Mouse (Mus musculus) lung, adult 18-20 months (tissue): Measurements from ENCODE around the gene 1700010B08Rik.

Experiments
- DNase-seq, 2 experiments: peaks; one replicate each; pipeline ENCODE4 v3.0.0; 2022; ENCODE audit warnings: mixed read lengths in 2 of 2

Gene 1700010B08Rik

GRCm38 (mm10) chr2:173724382-173724781 is 5.2 kb downstream of the 1700010B08Rik start:
- no peak for DNase-seq

GRCm38 (mm10) chr2:173724940-173725807 is 6.0 kb downstream of the 1700010B08Rik start:
- DNase-seq: no peak

- no peak for DNase-seq
These were observed 6.6 kb downstream of the 1700010B08Rik start for GRCm38 (mm10) chr2:173725819-173726218.

GRCm38 (mm10) chr2:173730444-173730966 is 11.3 kb downstream of the 1700010B08Rik start:
- no peak for DNase-seq

- no peak for DNase-seq
These were observed 15.2 kb downstream of the 1700010B08Rik start for GRCm38 (mm10) chr2:173734426-173734825.

GRCm38 (mm10) chr2:173737222-173737989 is 18.2 kb downstream of the 1700010B08Rik start, which contains the start of gene Vapb:
TSS of gene Vapb (plus strand) at chr2:173737511.
- peak; percentile 98 to 99 for DNase-seq

- DNase-seq: no peak
These were observed 19.0 kb downstream of the 1700010B08Rik start for GRCm38 (mm10) chr2:173738232-173738631.

GRCm38 (mm10) chr2:173739107-173739506 is 19.9 kb downstream of the 1700010B08Rik start:
- no peak for DNase-seq

GRCm38 (mm10) chr2:173742090-173742489 is 22.9 kb downstream of the 1700010B08Rik start:
- no peak for DNase-seq

GRCm38 (mm10) chr2:173742744-173743143 is 23.5 kb downstream of the 1700010B08Rik start:
- DNase-seq: no peak

GRCm38 (mm10) chr2:173744070-173744815 is 25.0 kb downstream of the 1700010B08Rik start:
- no peak for DNase-seq

GRCm38 (mm10) chr2:173748961-173749659 is 29.9 kb downstream of the 1700010B08Rik start:
- DNase-seq: no peak

- DNase-seq: no peak
These were observed 36.4 kb downstream of the 1700010B08Rik start for GRCm38 (mm10) chr2:173755433-173756144.

GRCm38 (mm10) chr2:173757624-173758155 is 38.5 kb downstream of the 1700010B08Rik start:
- DNase-seq: no peak

- no peak for DNase-seq
These were observed 41.4 kb downstream of the 1700010B08Rik start for GRCm38 (mm10) chr2:173760607-173761006.

- DNase-seq: no peak
These were observed 45.4 kb downstream of the 1700010B08Rik start for GRCm38 (mm10) chr2:173764629-173765028.

- no peak for DNase-seq
These were observed 48.9 kb downstream of the 1700010B08Rik start for GRCm38 (mm10) chr2:173767959-173768595.

GRCm38 (mm10) chr2:173769183-173769582 is 50.0 kb downstream of the 1700010B08Rik start:
- no peak for DNase-seq

GRCm38 (mm10) chr2:173770620-173771019 is 51.4 kb downstream of the 1700010B08Rik start:
- DNase-seq: no peak
